Mouse (Mus musculus) ES-Bruce4 (cell line): ENCODE measurements around the gene Ddrgk1.

Source experiments
- CTCF ChIP-seq: IDR thresholded peaks from one replicate; pipeline ENCODE4 v1.8.1; 2011; ENCODE audit warnings: low read depth, low read length
- POLR2A ChIP-seq: IDR thresholded peaks from one replicate; pipeline ENCODE4 v1.8.1; 2011; ENCODE audit warnings: low read length; ENCODE audit not compliant: insufficient read depth

- TF ChIP-seq CTCF: no peak
- TF ChIP-seq POLR2A: no peak
Measured at GRCm38 (mm10) chr2:130696700-130697152, 32.3 kb upstream of the Ddrgk1 start.
